Mouse (Mus musculus): ENCODE data around the gene Sugp1.
"Not testable (repeated sequence)": the region's sequence is repeated elsewhere in the genome, so short reads cannot be mapped to it uniquely, and the experiment has no call there.

Sugp1 gene

GRCm38 (mm10) chr8:70042583-70043455, at the start of gene Sugp1, which contains the start of gene Mau2:
Sugp1 (plus strand) TSS chr8:70042813.
Mau2 (minus strand) TSS chr8:70042734.
- peak; percentile 93 for DNase-seq (ENCODE audit: low read depth, low spot score)

- no peak for DNase-seq (ENCODE audit: low read depth, low spot score)
Observed at GRCm38 (mm10) chr8:69995422-69995775, 47.2 kb upstream of the Sugp1 start.

- DNase-seq (ENCODE audit: low read depth, low spot score) = peak; percentile 98
Observed at GRCm38 (mm10) chr8:69995776-69996588, 46.6 kb upstream of the Sugp1 start, which contains the start of gene Gatad2a. Gatad2a (minus strand) TSS chr8:69996384.

GRCm38 (mm10) chr8:69996589-69997285, 45.9 kb upstream of the Sugp1 start:
- DNase-seq (ENCODE audit: low read depth, low spot score) = no peak

GRCm38 (mm10) chr8:69998706-69999105, 43.9 kb upstream of the Sugp1 start:
- no peak for DNase-seq (ENCODE audit: low read depth, low spot score)

GRCm38 (mm10) chr8:69999236-69999635, 43.4 kb upstream of the Sugp1 start:
- DNase-seq (ENCODE audit: low read depth, low spot score) = no peak

GRCm38 (mm10) chr8:70000226-70000625, 42.4 kb upstream of the Sugp1 start:
- DNase-seq (ENCODE audit: low read depth, low spot score) = no peak

GRCm38 (mm10) chr8:70001176-70001891, 41.3 kb upstream of the Sugp1 start:
- DNase-seq (ENCODE audit: low read depth, low spot score) = peak; percentile 54

GRCm38 (mm10) chr8:70001892-70002191, 40.8 kb upstream of the Sugp1 start:
- not testable (repeated sequence) for DNase-seq (ENCODE audit: low read depth, low spot score)

- no peak for DNase-seq (ENCODE audit: low read depth, low spot score)
Observed at GRCm38 (mm10) chr8:70003204-70003657, 39.4 kb upstream of the Sugp1 start.

GRCm38 (mm10) chr8:70004345-70004744, 38.3 kb upstream of the Sugp1 start:
- no peak for DNase-seq (ENCODE audit: low read depth, low spot score)

- no peak for DNase-seq (ENCODE audit: low read depth, low spot score)
Observed at GRCm38 (mm10) chr8:70005178-70005577, 37.4 kb upstream of the Sugp1 start.

GRCm38 (mm10) chr8:70010796-70011195, 31.8 kb upstream of the Sugp1 start:
- DNase-seq (ENCODE audit: low read depth, low spot score) = not testable (repeated sequence)

GRCm38 (mm10) chr8:70012350-70012749, 30.3 kb upstream of the Sugp1 start:
- DNase-seq (ENCODE audit: low read depth, low spot score) = no peak

- DNase-seq (ENCODE audit: low read depth, low spot score) = no peak
Observed at GRCm38 (mm10) chr8:70012763-70013162, 29.9 kb upstream of the Sugp1 start.

GRCm38 (mm10) chr8:70015017-70015416, 27.6 kb upstream of the Sugp1 start:
- no peak for DNase-seq (ENCODE audit: low read depth, low spot score)

GRCm38 (mm10) chr8:70023596-70023995, 19.0 kb upstream of the Sugp1 start:
- DNase-seq (ENCODE audit: low read depth, low spot score) = no peak

- no peak for DNase-seq (ENCODE audit: low read depth, low spot score)
Observed at GRCm38 (mm10) chr8:70026151-70026550, 16.5 kb upstream of the Sugp1 start.

- DNase-seq (ENCODE audit: low read depth, low spot score) = peak; percentile 9
Observed at GRCm38 (mm10) chr8:70030255-70030654, 12.4 kb upstream of the Sugp1 start.

- no peak for DNase-seq (ENCODE audit: low read depth, low spot score)
Observed at GRCm38 (mm10) chr8:70037994-70038393, 4.6 kb upstream of the Sugp1 start.

- no peak for DNase-seq (ENCODE audit: low read depth, low spot score)
Observed at GRCm38 (mm10) chr8:70041885-70042546, 597 bp upstream of the Sugp1 start.

All from retina, adult 2 months (tissue).